Mouse (Mus musculus): ENCODE measurements at regions not wholly inside any gene's neighbourhood (a gene's known extent, or its start where the extent isn't known, plus 50 kb on each side); places are given as distances from the start of the nearest gene placed in this dataset.

GRCm38 (mm10) chr14:61998259-61998658 is 294.1 kb upstream of the Rnaseh2b start:
- H3K27me3 ChIP-seq (ENCODE audit: control insufficient read depth, insufficient read depth, low read length): no peaks in the 10 kb centered on the region
- H3K9me3 ChIP-seq (ENCODE audit: control insufficient read depth, low read length): no peaks in the 10 kb centered on the region
- no peak overlapping the region for H3K4me3 ChIP-seq (ENCODE audit: low read depth, low read length)
- peaks cover 11% of the 10 kb centered on the region; the same call in 1 of the 2 replicates for H3K4me1 ChIP-seq (ENCODE audit: control insufficient read depth, insufficient read depth, low read length)
- H3K36me3 ChIP-seq (ENCODE audit: control insufficient read depth, insufficient read depth, low read length): no peaks in the 10 kb centered on the region
- no peak for ATAC-seq (ENCODE audit: insufficient number of reproducible peaks, low FRiP score, low TSS enrichment, low read depth)
- DNase-seq (ENCODE audit: low spot score): no peak
- H3K27ac ChIP-seq (replicated peaks; ENCODE audit: low read depth, low read length): no peak overlapping the region
- 84% methylated on average over 3 of the region's 3 CpGs for WGBS
- H3K9ac ChIP-seq (ENCODE audit: low read length): no peak overlapping the region
- H3K4me2 ChIP-seq (ENCODE audit: low read depth, severe bottlenecking): no peak overlapping the region

- DNase-seq (ENCODE audit: low spot score) (no peak), ATAC-seq (ENCODE audit: insufficient number of reproducible peaks, low FRiP score, low TSS enrichment, low read depth) (no peak)
- Histone ChIP-seq H3K9me3 (ENCODE audit: control insufficient read depth, low read length) (no peaks in the 10 kb centered on the region), H3K4me1 (ENCODE audit: control insufficient read depth, insufficient read depth, low read length) (peaks cover 15% of the 10 kb centered on the region; the same call in 1 of the 2 replicates), H3K36me3 (ENCODE audit: control insufficient read depth, insufficient read depth, low read length) (no peaks in the 10 kb centered on the region), H3K27ac (replicated peaks; ENCODE audit: low read depth, low read length) (no peak overlapping the region), H3K4me3 (ENCODE audit: low read depth, low read length) (no peak overlapping the region), H3K4me2 (ENCODE audit: low read depth, severe bottlenecking) (no peak overlapping the region), H3K9ac (ENCODE audit: low read length) (no peak overlapping the region), H3K27me3 (ENCODE audit: control insufficient read depth, insufficient read depth, low read length) (no peaks in the 10 kb centered on the region)
- WGBS: 39% methylated on average over 7 of the region's 7 CpGs
Observed at GRCm38 (mm10) chr14:62001481-62001949, 290.9 kb upstream of the Rnaseh2b start.

GRCm38 (mm10) chr14:62002131-62002530 is 290.3 kb upstream of the Rnaseh2b start:
- Histone ChIP-seq H3K9me3 (ENCODE audit: control insufficient read depth, low read length) (no peaks in the 10 kb centered on the region), H3K9ac (ENCODE audit: low read length) (no peak overlapping the region), H3K27me3 (ENCODE audit: control insufficient read depth, insufficient read depth, low read length) (no peaks in the 10 kb centered on the region), H3K36me3 (ENCODE audit: control insufficient read depth, insufficient read depth, low read length) (no peaks in the 10 kb centered on the region), H3K27ac (replicated peaks; ENCODE audit: low read depth, low read length) (no peak overlapping the region), H3K4me3 (ENCODE audit: low read depth, low read length) (no peak overlapping the region), H3K4me1 (ENCODE audit: control insufficient read depth, insufficient read depth, low read length) (peaks cover 15% of the 10 kb centered on the region; the same call in 1 of the 2 replicates), H3K4me2 (ENCODE audit: low read depth, severe bottlenecking) (no peak overlapping the region)
- no peak for ATAC-seq (ENCODE audit: insufficient number of reproducible peaks, low FRiP score, low TSS enrichment, low read depth)
- no peak for DNase-seq (ENCODE audit: low spot score)
- WGBS: 78% methylated on average over 5 of the region's 5 CpGs

- no peak overlapping the region for H3K4me3 ChIP-seq (ENCODE audit: low read depth, low read length)
- H3K36me3 ChIP-seq (ENCODE audit: control insufficient read depth, insufficient read depth, low read length): no peaks in the 10 kb centered on the region
- H3K4me1 ChIP-seq (ENCODE audit: control insufficient read depth, insufficient read depth, low read length): peaks cover 15% of the 10 kb centered on the region; the same call in 1 of the 2 replicates
- no peak for ATAC-seq (ENCODE audit: insufficient number of reproducible peaks, low FRiP score, low TSS enrichment, low read depth)
- WGBS: 50% methylated on average over 16 of the region's 16 CpGs
- H3K27ac ChIP-seq (replicated peaks; ENCODE audit: low read depth, low read length): no peak overlapping the region
- H3K27me3 ChIP-seq (ENCODE audit: control insufficient read depth, insufficient read depth, low read length): no peaks in the 10 kb centered on the region
- no peak for DNase-seq (ENCODE audit: low spot score)
- H3K9ac ChIP-seq (ENCODE audit: low read length): no peak overlapping the region
- H3K9me3 ChIP-seq (ENCODE audit: control insufficient read depth, low read length): no peaks in the 10 kb centered on the region
- H3K4me2 ChIP-seq (ENCODE audit: low read depth, severe bottlenecking): no peak overlapping the region
Observed at GRCm38 (mm10) chr14:62003013-62003781, 289.2 kb upstream of the Rnaseh2b start.

GRCm38 (mm10) chr14:62003797-62004196 is 288.6 kb upstream of the Rnaseh2b start:
- no peak overlapping the region for H3K4me3 ChIP-seq (ENCODE audit: low read depth, low read length)
- H3K27me3 ChIP-seq (ENCODE audit: control insufficient read depth, insufficient read depth, low read length): no peaks in the 10 kb centered on the region
- no peak overlapping the region for H3K4me2 ChIP-seq (ENCODE audit: low read depth, severe bottlenecking)
- no peak overlapping the region for H3K9ac ChIP-seq (ENCODE audit: low read length)
- no peak overlapping the region for H3K27ac ChIP-seq (replicated peaks; ENCODE audit: low read depth, low read length)
- peaks cover 15% of the 10 kb centered on the region; the same call in 1 of the 2 replicates for H3K4me1 ChIP-seq (ENCODE audit: control insufficient read depth, insufficient read depth, low read length)
- no peak for ATAC-seq (ENCODE audit: insufficient number of reproducible peaks, low FRiP score, low TSS enrichment, low read depth)
- no peaks in the 10 kb centered on the region for H3K9me3 ChIP-seq (ENCODE audit: control insufficient read depth, low read length)
- WGBS: 91% methylated on average over 2 of the region's 2 CpGs
- H3K36me3 ChIP-seq (ENCODE audit: control insufficient read depth, insufficient read depth, low read length): no peaks in the 10 kb centered on the region
- no peak for DNase-seq (ENCODE audit: low spot score)

GRCm38 (mm10) chr14:62008707-62009106 is 283.7 kb upstream of the Rnaseh2b start:
- ATAC-seq (ENCODE audit: insufficient number of reproducible peaks, low FRiP score, low TSS enrichment, low read depth) (no peak), DNase-seq (ENCODE audit: low spot score) (no peak)
- Histone ChIP-seq H3K4me2 (ENCODE audit: low read depth, severe bottlenecking) (no peak overlapping the region), H3K9me3 (ENCODE audit: control insufficient read depth, low read length) (no peaks in the 10 kb centered on the region), H3K27ac (replicated peaks; ENCODE audit: low read depth, low read length) (no peak overlapping the region), H3K4me1 (ENCODE audit: control insufficient read depth, insufficient read depth, low read length) (no peaks in the 10 kb centered on the region), H3K4me3 (ENCODE audit: low read depth, low read length) (no peak overlapping the region), H3K9ac (ENCODE audit: low read length) (no peak overlapping the region), H3K27me3 (ENCODE audit: control insufficient read depth, insufficient read depth, low read length) (no peaks in the 10 kb centered on the region), H3K36me3 (ENCODE audit: control insufficient read depth, insufficient read depth, low read length) (no peaks in the 10 kb centered on the region)
- WGBS: 91% methylated on average over 5 of the region's 5 CpGs

- H3K9ac ChIP-seq (ENCODE audit: low read length): no peak overlapping the region
- no peak overlapping the region for H3K4me2 ChIP-seq (ENCODE audit: low read depth, severe bottlenecking)
- no peaks in the 10 kb centered on the region for H3K27me3 ChIP-seq (ENCODE audit: control insufficient read depth, insufficient read depth, low read length)
- H3K9me3 ChIP-seq (ENCODE audit: control insufficient read depth, low read length): no peaks in the 10 kb centered on the region
- 83% methylated on average over 4 of the region's 4 CpGs for WGBS
- DNase-seq (ENCODE audit: low spot score) (no peak), ATAC-seq (ENCODE audit: insufficient number of reproducible peaks, low FRiP score, low TSS enrichment, low read depth) (no peak)
- H3K27ac ChIP-seq (replicated peaks; ENCODE audit: low read depth, low read length): no peak overlapping the region
- no peaks in the 10 kb centered on the region for H3K4me1 ChIP-seq (ENCODE audit: control insufficient read depth, insufficient read depth, low read length)
- H3K4me3 ChIP-seq (ENCODE audit: low read depth, low read length): no peak overlapping the region
- H3K36me3 ChIP-seq (ENCODE audit: control insufficient read depth, insufficient read depth, low read length): no peaks in the 10 kb centered on the region
Observed at GRCm38 (mm10) chr14:62018804-62019203, 273.6 kb upstream of the Rnaseh2b start.

GRCm38 (mm10) chr14:62020996-62021395 is 271.4 kb upstream of the Rnaseh2b start:
- Histone ChIP-seq H3K36me3 (ENCODE audit: control insufficient read depth, insufficient read depth, low read length) (no peaks in the 10 kb centered on the region), H3K27me3 (ENCODE audit: control insufficient read depth, insufficient read depth, low read length) (no peaks in the 10 kb centered on the region), H3K4me1 (ENCODE audit: control insufficient read depth, insufficient read depth, low read length) (no peaks in the 10 kb centered on the region), H3K9ac (ENCODE audit: low read length) (no peak overlapping the region), H3K4me3 (ENCODE audit: low read depth, low read length) (no peak overlapping the region), H3K9me3 (ENCODE audit: control insufficient read depth, low read length) (no peaks in the 10 kb centered on the region), H3K27ac (replicated peaks; ENCODE audit: low read depth, low read length) (no peak overlapping the region), H3K4me2 (ENCODE audit: low read depth, severe bottlenecking) (no peak overlapping the region)
- no peak for DNase-seq (ENCODE audit: low spot score)
- no peak for ATAC-seq (ENCODE audit: insufficient number of reproducible peaks, low FRiP score, low TSS enrichment, low read depth)
- 82% methylated on average over 3 of the region's 3 CpGs for WGBS

All from limb, embryonic 11.5 days (tissue).